Mouse (Mus musculus) adrenal gland, postnatal 0 days (tissue): ENCODE data around the gene Olfr598. TPM values are rescaled to one million over a fixed set of nuclear protein-coding genes. Genes with fewer than 3 reads are reported as not detected.

ENCODE experiments used
- polyA plus RNA-seq: library from polyadenylated mRNA; unstranded; fragments of >200 nt; fragmentation: Nextera tagmentation; extraction: Ambion mirVana; gene quantifications from 2 replicates; pipeline ENCODE4 v1.2.1, GENCODE M21; 2015

Olfr598 gene
- polyA plus RNA-seq = not detected in 2 replicates

DNA sequence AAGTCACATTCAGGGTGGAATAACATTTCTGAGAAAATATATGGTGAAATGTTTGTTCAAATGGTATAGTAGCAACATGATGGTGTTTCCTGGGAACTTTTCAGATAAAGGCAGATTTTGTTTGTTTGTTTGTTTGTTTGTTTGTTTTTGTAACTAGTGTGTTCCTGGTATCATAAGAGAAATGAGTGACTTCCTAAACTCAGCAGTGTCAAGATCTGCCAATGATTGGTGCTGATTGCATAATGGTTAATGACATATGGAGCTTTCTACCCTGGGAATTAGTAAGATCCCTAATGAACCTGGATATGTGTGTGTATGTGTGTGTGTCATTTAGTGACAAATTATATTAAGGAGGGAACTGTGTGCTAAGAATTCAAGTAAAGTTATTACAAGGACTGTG, at the start of gene Olfr598:
Gene Olfr598 (plus strand): TSS at position 301 of the 400 bp plus-strand sequence.

DNA sequence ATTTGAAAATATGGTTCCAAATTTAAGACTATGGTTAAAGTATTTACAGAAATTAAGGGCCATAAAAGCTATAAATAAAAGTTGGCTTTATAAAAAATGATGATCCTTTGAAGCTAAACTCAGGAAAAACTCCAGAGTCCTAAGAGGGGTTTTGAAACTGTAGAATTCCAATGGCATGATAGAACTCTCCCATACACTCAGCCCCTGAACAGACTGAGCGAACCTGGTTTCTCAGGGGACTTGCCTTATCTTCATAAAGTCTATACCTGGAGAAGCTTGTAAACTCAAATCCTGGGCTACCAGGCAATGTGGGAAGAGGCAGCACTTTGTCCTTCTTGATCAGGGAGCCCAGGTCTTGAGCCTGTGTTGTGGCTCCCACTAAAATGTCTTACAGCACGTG, 18.0 kb upstream of the Olfr598 start, which contains the start of gene Olfr596:
Gene Olfr596 (plus strand): TSS at position 301 of the 400 bp plus-strand sequence.

DNA sequence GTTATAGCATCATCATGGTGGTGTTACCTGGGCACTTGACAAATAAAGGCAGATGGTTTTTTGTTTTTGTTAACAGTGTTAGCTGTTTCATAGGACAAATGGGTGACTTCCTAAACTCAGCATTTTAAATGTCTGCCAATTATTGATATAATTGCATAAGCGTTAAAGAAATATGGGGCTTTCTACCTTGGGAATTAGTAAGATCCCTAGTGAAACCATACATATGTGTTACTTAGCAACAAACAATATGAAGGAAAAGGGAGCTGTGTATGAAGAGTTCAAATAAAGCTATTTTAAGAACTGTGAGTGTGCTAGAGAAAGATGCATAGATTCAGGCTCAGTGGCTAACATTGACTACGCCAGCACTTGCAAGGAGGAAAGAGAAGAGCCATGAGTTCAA, 7.4 kb upstream of the Olfr598 start, which contains the start of gene Olfr597:
Gene Olfr597 (plus strand): TSS at position 301 of the 400 bp plus-strand sequence.

DNA sequence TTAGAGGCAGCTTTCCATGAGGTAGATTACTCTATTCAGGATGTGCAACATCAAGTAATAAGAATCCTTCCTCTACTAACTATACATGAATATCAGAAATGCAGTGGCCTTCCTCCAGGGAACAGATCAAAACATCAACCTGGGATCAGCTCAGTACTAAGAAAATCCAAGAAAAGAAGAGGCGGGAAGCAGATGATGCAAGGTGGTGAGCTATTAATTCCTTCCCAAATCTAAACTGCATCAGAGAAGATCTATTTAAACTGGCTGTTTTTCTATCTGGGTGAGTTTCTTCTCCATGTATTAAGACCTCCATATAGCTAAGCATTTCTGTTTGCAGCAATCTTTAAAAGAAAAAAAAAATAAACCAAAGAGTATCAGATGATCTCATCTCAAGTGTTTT, 12.2 kb downstream of the Olfr598 start, which contains the start of gene Olfr599:
Gene Olfr599 (plus strand): TSS at position 301 of the 400 bp plus-strand sequence.

DNA sequence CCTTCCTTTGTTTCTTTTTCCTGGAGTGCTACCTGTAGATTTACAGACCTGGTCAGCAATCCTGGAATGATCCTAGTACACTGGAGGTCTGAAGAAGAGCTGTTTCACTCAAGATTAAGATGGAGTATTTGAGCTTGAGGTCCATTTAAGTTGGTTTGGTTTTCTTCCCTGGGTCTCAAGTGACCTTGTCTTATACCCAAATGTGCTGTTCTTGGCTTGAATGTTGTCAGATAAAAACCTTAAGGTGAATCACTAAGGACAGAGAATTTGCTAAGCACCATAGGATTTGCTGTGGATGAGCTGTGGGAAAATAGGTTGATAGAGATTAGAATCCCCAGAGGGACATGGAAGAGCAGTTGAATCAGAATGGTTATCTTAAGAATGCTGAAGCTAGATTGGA, 26.2 kb downstream of the Olfr598 start, which contains the start of gene Olfr600:
Gene Olfr600 (minus strand): TSS at position 101 of the 400 bp plus-strand sequence.

DNA sequence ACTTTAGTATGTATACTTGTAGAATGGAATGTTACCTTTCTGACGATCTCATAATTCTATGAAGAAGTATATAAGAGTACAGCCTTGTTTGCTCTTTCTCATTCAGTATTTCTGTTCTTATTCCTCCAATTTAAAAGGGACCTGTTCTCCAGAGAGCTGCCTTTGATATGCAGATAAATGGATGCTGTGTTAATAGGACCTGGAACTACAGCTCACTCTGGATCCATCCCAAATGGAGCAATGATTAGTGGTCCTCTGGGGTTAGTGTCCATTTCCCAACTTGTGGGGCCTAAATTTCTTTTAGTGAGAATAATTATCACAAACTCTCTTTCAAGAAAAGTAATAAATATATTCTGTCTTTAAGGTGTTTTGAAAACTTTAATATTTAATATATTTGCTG, 39.2 kb downstream of the Olfr598 start, which contains the start of gene Olfr601:
Gene Olfr601 (minus strand): TSS at position 101 of the 400 bp plus-strand sequence.

Other genes with a start within 250 kb of the Olfr598 start
- gene Olfr584, start 241.7 kb upstream of the Olfr598 start, polyA plus RNA-seq = not detected in 2 replicates
- not detected in 2 replicates for gene Olfr585, start 225.8 kb upstream of the Olfr598 start, polyA plus RNA-seq
- gene Olfr586, start 197.9 kb upstream of the Olfr598 start, polyA plus RNA-seq = not detected in 2 replicates
- gene Olfr588-ps1, start 182.7 kb upstream of the Olfr598 start, polyA plus RNA-seq = not detected in 2 replicates
- not detected in 2 replicates for gene Olfr589, start 167.2 kb upstream of the Olfr598 start, polyA plus RNA-seq
- not detected in 2 replicates for gene Olfr591, start 145.2 kb upstream of the Olfr598 start, polyA plus RNA-seq
- not detected in 2 replicates for gene Olfr592, start 138.8 kb upstream of the Olfr598 start, polyA plus RNA-seq
- gene Olfr593, start 111.7 kb upstream of the Olfr598 start, polyA plus RNA-seq = not detected in 2 replicates
- gene Olfr594, start 106.6 kb upstream of the Olfr598 start, polyA plus RNA-seq = not detected in 2 replicates
- gene Usp17ld, start 71.1 kb upstream of the Olfr598 start, polyA plus RNA-seq = not detected in 2 replicates
- not detected in 2 replicates for gene Olfr596, start 17.9 kb upstream of the Olfr598 start, polyA plus RNA-seq
- gene Olfr597, start 7.3 kb upstream of the Olfr598 start, polyA plus RNA-seq = not detected in 2 replicates
- not detected in 2 replicates for gene Olfr599, start 12.3 kb downstream of the Olfr598 start, polyA plus RNA-seq
- gene Olfr600, start 26.1 kb downstream of the Olfr598 start, polyA plus RNA-seq = not detected in 2 replicates
- not detected in 2 replicates for gene Olfr601, start 39.1 kb downstream of the Olfr598 start, polyA plus RNA-seq
- not detected in 2 replicates for gene Olfr603, start 62.6 kb downstream of the Olfr598 start, polyA plus RNA-seq
- not detected in 2 replicates for gene Usp17lc, start 91.5 kb downstream of the Olfr598 start, polyA plus RNA-seq
- not detected in 2 replicates for gene Olfr605, start 121.9 kb downstream of the Olfr598 start, polyA plus RNA-seq
- not detected in 2 replicates for gene Olfr606, start 125.5 kb downstream of the Olfr598 start, polyA plus RNA-seq
- not detected in 2 replicates for gene Olfr607, start 140.6 kb downstream of the Olfr598 start, polyA plus RNA-seq
- not detected in 2 replicates for gene Olfr608, start 146.3 kb downstream of the Olfr598 start, polyA plus RNA-seq
- gene Olfr609, start 174.5 kb downstream of the Olfr598 start, polyA plus RNA-seq = not detected in 2 replicates
- gene Olfr610, start 188.6 kb downstream of the Olfr598 start, polyA plus RNA-seq = not detected in 2 replicates
- not detected in 2 replicates for gene Olfr611, start 197.3 kb downstream of the Olfr598 start, polyA plus RNA-seq
- not detected in 2 replicates for gene Olfr612, start 219.1 kb downstream of the Olfr598 start, polyA plus RNA-seq
- gene Olfr613, start 224.5 kb downstream of the Olfr598 start, polyA plus RNA-seq = not detected in 2 replicates
- gene Olfr615, start 232.5 kb downstream of the Olfr598 start, polyA plus RNA-seq = not detected in 2 replicates
- gene Olfr616, start 245.6 kb downstream of the Olfr598 start, polyA plus RNA-seq = not detected in 2 replicates
- gene Olfr617, start 249.5 kb downstream of the Olfr598 start, polyA plus RNA-seq = not detected in 2 replicates